Mouse (Mus musculus) testis, adult 2 months (tissue): ENCODE data around the gene Lrmda.

ENCODE experiments used
- CTCF ChIP-seq: fragments of 200-500 bp; IDR thresholded peaks from 2 replicates; pipeline ENCODE4 v1.5.1; 2012; ENCODE audit warnings: low read depth, mild to moderate bottlenecking, inconsistent platforms, low read length, moderate library complexity; ENCODE audit not compliant: control insufficient read depth, insufficient read depth, insufficient replicate concordance
- POLR2A ChIP-seq: fragments of 200-500 bp; IDR thresholded peaks from 2 replicates; pipeline ENCODE4 v1.6.1; 2012; ENCODE audit warnings: low read depth, mild to moderate bottlenecking, inconsistent platforms, low read length, moderate library complexity; ENCODE audit not compliant: control insufficient read depth

GRCm38 (mm10) chr14:22343357-22343756, 323.8 kb downstream of the Lrmda start:
- TF ChIP-seq CTCF (no peak), POLR2A (no peak)
